Mouse (Mus musculus) retina, embryonic 14.5 days (tissue): ENCODE results near the gene Ccdc85c.

Experiments
- DNase-seq: peaks from one replicate; pipeline ENCODE4 v3.0.0-alpha.2; 2015; ENCODE audit warnings: low spot score

Gene Ccdc85c

DNA sequence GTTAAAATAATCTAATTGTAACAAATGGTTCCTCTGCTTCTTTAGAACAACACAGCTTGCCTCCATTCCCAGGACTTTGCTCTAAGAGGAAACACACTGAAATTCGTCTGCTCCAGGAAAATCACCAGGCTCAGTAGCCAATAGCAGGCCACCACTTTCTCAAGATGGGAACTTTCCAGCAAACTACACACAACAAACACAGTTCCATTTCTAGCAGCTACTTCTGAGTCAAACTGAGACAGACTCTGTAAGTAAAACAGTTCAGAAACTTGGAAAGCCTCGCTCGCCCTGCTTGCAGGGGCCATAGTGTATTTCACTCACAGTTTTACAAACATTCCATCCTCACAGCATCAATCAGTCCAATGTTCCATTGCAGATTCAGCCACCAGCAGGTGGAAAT lies 98.9 kb downstream of the Ccdc85c start:
- DNase-seq: no peak

- DNase-seq: no peak
Observed at GRCm38 (mm10) chr12:108174606-108175505, 100.4 kb downstream of the Ccdc85c start.

DNA sequence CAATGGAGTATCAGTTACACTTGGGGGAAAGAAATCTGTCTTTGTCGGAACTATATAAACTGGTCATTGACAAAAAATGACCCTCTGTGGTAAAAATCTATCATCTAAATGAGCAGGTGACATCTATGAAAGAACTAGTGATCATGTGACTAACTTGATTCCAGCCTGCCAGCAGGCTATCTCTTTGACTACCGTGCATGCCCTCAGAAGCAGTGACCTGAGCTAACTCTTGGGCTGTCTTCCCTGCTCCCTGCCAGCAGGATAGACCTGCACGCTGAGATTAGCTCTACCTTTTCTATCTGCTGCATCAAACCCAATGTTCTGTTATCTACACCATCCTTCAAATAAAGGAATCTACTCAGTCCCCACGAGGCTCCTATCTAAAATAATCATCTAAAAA lies 102.6 kb downstream of the Ccdc85c start:
- DNase-seq: no peak

GRCm38 (mm10) chr12:108171336-108171735 lies 103.9 kb downstream of the Ccdc85c start:
- DNase-seq: no peak

DNA sequence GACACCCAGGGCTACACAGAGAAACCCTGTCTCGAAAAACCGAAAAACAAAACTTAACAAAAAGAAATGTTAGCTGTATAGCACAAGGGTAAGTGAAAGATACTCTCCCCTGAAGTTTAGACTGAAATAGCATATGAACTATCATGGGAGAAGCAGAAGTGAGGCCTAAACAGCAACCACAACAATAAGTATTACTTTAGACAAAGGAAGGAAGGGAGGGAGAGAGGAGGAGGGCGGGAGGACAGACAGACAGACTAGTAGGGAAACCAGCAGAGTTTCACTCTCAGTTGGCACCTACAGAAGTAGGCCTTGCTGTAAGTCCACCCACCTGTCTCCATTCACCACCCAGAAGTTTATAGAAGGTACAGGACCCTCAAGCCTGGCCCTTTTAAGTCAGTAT lies 104.8 kb downstream of the Ccdc85c start:
- no peak for DNase-seq

- no peak for DNase-seq
Observed at GRCm38 (mm10) chr12:108168909-108169308, 106.3 kb downstream of the Ccdc85c start.

DNA sequence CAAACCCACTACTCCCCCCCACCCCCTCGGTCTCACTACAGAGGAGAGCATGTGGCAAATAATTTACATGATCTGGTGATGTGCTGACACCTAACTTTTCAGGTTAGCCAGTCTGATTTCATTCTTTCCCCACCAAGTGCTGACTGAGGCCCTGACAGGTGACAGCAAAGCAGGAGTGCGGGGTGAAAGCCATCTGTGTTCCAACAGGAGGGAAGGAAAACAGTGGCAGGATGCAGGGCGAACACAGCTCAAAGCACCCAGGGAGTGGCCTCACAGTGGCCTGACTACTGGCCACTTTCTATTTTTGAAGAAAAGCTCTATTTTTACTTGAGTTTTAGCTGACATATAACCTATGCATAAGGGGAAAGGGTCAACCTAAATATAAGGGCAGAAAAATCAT lies 111.5 kb downstream of the Ccdc85c start:
- DNase-seq: no peak

- DNase-seq: peak; percentile 54
Observed at GRCm38 (mm10) chr12:108162036-108162435, 113.2 kb downstream of the Ccdc85c start.

DNA sequence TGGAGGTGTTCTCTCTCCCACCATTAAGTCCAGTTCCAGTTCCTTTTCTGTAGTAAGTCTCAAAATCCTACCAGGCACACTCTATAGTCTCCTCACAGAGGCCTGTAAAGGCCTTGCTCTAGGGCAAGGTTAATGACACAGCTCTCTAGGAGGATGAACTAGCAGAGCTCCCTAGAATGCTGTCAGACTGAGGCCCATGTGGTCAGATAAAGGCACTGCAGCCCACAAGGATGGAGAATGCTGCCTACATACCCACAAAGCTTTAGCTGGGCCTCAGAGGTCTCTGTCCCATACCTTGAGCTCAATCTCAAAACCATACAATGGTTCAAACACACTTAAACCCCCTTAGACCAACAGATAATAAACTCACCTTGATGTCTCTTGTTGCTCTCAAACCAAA lies 115.4 kb downstream of the Ccdc85c start:
- DNase-seq: no peak
